9 mouse cellular contexts compared by ENCODE assay signal in the genomic region with DNA sequence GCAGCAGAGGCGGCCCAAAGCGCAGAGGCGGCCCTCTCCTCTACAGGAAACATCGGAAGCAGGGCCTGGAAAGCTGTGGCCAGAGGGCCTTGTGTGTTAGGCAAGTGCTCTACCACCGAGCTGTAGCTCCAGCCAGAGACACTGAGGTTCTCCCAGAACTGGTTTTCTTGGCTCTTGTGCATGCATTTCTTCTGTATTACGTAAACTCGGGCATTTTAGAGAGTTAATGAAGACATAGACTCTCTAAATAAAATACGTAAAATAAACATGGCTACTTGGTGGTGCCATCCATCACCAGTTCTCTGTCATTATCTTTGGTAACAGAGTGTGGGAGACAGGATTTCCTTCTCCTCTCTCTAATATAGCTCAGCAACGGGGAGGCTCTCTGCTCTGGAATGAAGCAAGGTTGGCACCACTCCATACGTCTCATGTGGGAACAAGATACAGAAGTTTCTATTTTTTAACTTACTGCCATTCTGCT. TPM values are rescaled to one million over a fixed set of nuclear protein-coding genes. Genes with fewer than 3 reads are reported as not detected.
DNase-seq lines count a peak whose midpoint lies in the region; ATAC-seq and TF ChIP-seq lines count a peak whose summit lies in the region.
"Had no signal": no experiment of that assay in that cellular context is flagged by ENCODE, and none has a peak within 500 bp of the region (broad histone marks: within the 10 kb centered on the region; RNA-seq: fewer than 3 reads in every experiment).

No protein-coding gene starts in this region.

- DNase-seq in gastrocnemius, adult 2 months = peak; percentile 58
- DNase-seq in gastrocnemius, postnatal 36 days = no peak
- DNase-seq in fat pad, adult 2 months (ENCODE audit: extremely low read depth, low read depth, low spot score) = peak; percentile 75
- peak; percentile 21 for DNase-seq in lung, postnatal 25 days (ENCODE audit: low spot score)
- DNase-seq in T-cell, adult 2 months (ENCODE audit: low spot score) = no peak
- DNase-seq in thymus, postnatal 4 days = no peak
- DNase-seq in c-Kit-positive CD71-positive TER-119-positive erythroid progenitor cells, embryonic 14.5 days (ENCODE audit: low spot score) = no peak

- intact Hi-C loops in gastrocnemius, adult 2 months (cut with DNase I) = no loop called here
- intact Hi-C loops in gastrocnemius, postnatal 36 days (cut with DNase I) = loop anchor here (5.0 kb wide), 1 partner anchor 49 kb away; no protein-coding TSS in a partner anchor

- H3K27ac ChIP-seq in gastrocnemius, adult 2 months = peak overlapping the region; percentile 77
- H3K27ac ChIP-seq: limb, embryonic 12.5 days had no signal

- H3K4me3 ChIP-seq in gastrocnemius, adult 2 months = no peak overlapping the region
- H3K4me3 ChIP-seq: limb, embryonic 12.5 days had no signal

- ATAC-seq in hematopoietic stem cell, adult 5-6 weeks (replicated peaks in 1 of 2; ENCODE audit: insufficient read depth in 1 of 2, low FRiP score in 2 of 2, low TSS enrichment in 1 of 2, low read depth in 1 of 2, poor library complexity in 2 of 2, severe bottlenecking in 2 of 2) = peak; percentile 71 to 77

- TF ChIP-seq CTCF in gastrocnemius, adult 2 months (IDR thresholded peaks at IDR 0.05) = no peak

RNA-seq across cellular contexts. Expression of a gene that starts 46.3 kb away (rescaled TPM):
- 10 to 100 TPM; 11.8 to 22.7 TPM for total RNA-seq in gastrocnemius, adult 2 months (2021)
- total RNA-seq in gastrocnemius, postnatal 36 days (2021) = 10 to 100 TPM; 17.1 to 18.3 TPM
- not detected in 2 replicates for total RNA-seq in hematopoietic stem cell, adult 5-6 weeks (2017)

RNA-seq across cellular contexts. Expression of a gene that starts 54.6 kb away (rescaled TPM):
- not detected for total RNA-seq in gastrocnemius, adult 2 months (2021)
- not detected for total RNA-seq in gastrocnemius, postnatal 36 days (2021)
- not detected in 2 replicates for total RNA-seq in hematopoietic stem cell, adult 5-6 weeks (2017)

Comparison
In these comparisons a context has a peak if more than half of its experiments do, and no peak if none do; other contexts are left out.
1. DNase-seq: peak in gastrocnemius, adult 2 months (single experiment), fat pad, adult 2 months (single experiment) and lung, postnatal 25 days (single experiment); none in gastrocnemius, postnatal 36 days (0 of 2), T-cell, adult 2 months (single experiment), thymus, postnatal 4 days (single experiment) and c-Kit-positive CD71-positive TER-119-positive erythroid progenitor cells, embryonic 14.5 days (single experiment).
2. RNA of a gene that starts 46.3 kb away (total RNA-seq): 11.8 to 22.7 TPM in gastrocnemius, adult 2 months and 17.1 to 18.3 TPM in gastrocnemius, postnatal 36 days; not detected in hematopoietic stem cell, adult 5-6 weeks; every median in the first group is over 10 times any median in the second.